Mouse (Mus musculus) cerebellum, adult 11-12 months (tissue): ENCODE measurements at regions not wholly inside any gene's neighbourhood (a gene's known extent, or its start where the extent isn't known, plus 50 kb on each side); places are given as distances from the start of the nearest gene placed in this dataset.
A peak's percentile ranks its signal among the peaks of the same experiment; 100 is the strongest.

ENCODE experiments used
- DNase-seq: peaks from one replicate; pipeline ENCODE4 v3.0.0; 2022

DNA sequence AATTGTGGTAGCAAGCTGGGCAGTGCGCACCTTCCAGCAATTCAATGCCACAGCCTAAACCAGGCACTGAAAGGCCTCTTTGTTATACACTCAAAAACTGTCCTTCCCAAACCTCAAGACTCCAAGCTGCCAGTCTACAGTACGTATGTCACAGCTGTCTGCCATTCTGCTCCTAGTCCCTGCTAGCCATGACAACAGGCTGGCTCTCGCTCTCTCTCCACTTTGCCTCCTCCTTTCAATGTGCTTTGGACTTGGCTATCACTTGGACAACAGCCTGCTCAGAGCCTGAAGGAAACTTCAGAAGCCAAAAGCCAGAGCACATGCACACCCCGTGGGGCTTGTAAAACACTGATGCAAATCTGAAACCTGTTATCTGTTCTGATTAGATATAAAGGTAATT is 125.9 kb upstream of the Plcz1 start:
- DNase-seq, result no peak

- no peak for DNase-seq
Measured at GRCm38 (mm10) chr6:140162729-140163128, 121.5 kb upstream of the Plcz1 start.

GRCm38 (mm10) chr6:140161482-140161881 is 120.2 kb upstream of the Plcz1 start:
- no peak for DNase-seq

GRCm38 (mm10) chr6:140160946-140161345 is 119.7 kb upstream of the Plcz1 start:
- DNase-seq, result no peak

- no peak for DNase-seq
Measured at GRCm38 (mm10) chr6:140158986-140159385, 117.7 kb upstream of the Plcz1 start.

GRCm38 (mm10) chr6:140157375-140157774 is 116.1 kb upstream of the Plcz1 start:
- DNase-seq, result no peak

DNA sequence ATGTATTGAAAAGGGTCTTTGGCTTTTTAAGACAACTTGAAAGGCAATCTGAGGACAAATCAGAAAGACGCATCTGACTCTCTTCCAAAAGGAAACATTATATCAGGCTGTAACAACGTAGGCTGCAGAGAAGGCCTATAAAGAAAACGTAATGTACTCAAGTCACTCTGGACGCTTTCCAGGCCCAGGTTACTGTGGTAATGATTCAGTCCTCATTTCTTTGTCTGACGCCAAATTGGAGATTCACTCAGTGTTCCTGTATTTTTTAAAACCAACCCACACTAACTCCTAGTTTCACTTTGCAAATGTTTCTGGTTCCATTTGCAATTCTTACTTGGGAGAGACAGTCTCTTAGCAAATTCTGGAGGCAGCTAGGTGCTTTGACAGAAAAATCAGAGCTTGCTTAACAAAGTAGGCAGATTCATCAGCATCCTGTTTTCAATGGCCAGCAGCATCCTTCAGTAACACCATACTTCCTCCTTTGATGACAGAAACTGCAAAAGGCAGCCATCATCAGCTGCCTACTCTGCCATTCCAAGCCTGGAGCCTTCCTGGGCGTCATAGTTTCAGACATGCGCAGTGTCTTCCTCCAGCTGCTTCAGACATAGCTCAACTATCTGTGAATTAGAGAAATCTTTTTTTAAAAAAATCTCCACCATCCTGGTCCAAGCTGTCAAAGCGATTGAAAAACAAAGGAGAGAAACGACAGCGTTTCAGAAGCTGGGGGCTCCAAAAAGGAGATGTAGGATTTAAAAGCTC is 111.3 kb upstream of the Plcz1 start:
- DNase-seq, result no peak

DNA sequence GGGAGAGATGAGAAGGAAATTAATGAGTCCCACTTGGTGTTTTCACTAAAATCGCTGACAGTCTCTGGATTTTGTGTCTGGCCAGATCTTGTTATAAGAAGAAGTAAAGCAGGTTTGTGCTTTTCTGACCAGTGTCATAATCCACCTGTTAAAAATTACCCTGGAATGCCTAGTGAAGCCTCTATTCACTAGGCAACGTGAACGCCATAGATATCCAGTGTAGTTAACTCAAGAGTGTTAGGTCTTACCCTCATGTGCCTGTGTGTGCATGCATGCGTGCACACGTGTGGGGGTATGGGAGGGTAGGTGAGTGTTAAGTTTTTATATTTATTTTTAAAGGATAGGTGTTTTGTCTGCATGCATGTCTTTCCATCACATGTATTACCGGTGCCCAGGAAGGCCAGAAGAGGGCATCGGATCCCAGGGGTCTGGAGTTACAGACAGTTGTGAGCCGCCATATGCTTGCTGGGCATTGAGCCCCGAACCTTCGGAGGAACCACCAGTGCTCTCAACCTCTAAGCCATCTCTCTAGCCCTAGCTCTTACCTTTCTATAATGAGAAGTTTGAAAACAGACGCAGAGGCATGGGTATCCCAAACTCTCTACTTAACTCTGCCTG is 107.5 kb upstream of the Plcz1 start:
- DNase-seq, result no peak

DNA sequence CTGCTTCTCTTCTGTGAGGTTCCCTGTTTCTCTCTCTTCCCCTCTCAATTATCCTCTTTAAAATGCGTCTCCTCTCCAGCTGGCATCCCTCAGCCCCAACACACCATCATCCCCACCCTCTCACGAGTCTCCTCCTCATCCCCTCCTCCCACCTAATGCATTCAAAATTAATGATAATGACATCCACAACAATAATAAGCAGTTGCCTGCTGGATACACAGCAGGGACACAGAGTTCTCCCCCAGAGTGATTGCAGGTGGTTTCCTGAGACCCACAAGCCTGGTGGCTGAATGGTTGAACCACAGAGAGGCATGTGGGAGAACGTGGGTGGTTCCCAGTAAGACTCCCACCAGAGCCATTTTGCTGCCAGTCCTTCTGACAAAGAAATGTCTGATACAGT is 106.9 kb upstream of the Plcz1 start:
- DNase-seq, result no peak

- peak; percentile 18 for DNase-seq
Measured at GRCm38 (mm10) chr6:140147711-140148110, 106.5 kb upstream of the Plcz1 start.

- DNase-seq, result no peak
Measured at GRCm38 (mm10) chr6:140133734-140134133, 92.5 kb upstream of the Plcz1 start.

- DNase-seq, result no peak
Measured at GRCm38 (mm10) chr6:140126645-140127044, 85.4 kb upstream of the Plcz1 start.

DNA sequence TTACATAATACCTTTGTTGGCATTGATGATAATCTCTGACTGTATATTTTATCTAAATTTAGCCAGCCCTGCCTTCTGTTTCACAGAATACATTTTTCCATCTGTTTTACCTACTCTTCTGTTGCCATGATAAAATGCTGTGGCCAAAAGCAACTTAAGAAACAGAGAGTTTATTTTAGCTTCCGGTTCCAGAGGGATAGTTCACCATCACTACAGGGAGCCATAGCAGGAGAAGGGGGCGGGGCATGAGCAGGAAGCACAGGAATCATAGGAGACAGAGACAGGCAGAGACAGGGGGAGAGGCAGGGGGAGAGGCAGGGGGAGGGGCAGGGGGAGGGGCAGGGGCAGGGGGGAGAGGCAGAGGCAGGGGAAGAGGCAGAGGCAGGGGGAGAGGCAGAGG is 72.8 kb upstream of the Plcz1 start:
- no peak for DNase-seq

DNA sequence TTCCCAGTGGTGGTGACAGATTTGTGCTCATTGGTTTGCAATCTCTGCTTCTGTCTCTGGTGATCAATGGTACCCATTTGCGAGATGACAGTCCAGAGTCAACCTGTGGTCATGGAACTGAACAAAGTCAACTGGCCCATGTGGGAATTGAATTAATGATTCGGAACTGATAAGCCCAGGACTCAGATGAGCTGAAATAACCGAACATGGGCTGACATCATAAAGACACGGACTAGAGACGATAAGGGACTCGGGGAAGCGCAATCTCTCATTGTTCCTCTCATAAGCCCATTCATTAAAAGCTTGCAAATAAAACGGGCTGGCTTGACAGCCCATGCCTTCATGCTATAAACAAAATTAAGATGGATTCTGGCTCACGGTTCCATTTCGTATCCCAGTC is 70.8 kb upstream of the Plcz1 start:
- DNase-seq, result no peak

DNA sequence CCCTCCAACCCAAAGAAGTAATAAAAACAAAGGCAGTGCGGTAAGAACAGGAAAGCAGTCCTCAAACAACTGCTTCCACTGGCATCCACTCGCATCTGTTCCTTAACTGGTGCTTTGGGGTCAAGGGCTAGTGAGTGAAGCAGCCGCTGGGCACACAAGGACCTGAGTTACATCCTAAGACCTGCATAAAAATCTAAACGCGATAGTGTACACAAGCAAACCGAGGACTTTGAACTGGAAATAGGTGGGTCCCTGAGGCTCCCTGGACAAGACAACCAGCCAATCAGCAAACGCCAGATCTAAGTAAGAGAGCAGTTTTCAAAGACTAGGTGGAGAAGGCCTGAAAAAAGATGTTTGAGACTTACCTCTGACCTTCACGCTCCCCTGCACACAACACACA is 66.8 kb upstream of the Plcz1 start:
- DNase-seq, result no peak

DNA sequence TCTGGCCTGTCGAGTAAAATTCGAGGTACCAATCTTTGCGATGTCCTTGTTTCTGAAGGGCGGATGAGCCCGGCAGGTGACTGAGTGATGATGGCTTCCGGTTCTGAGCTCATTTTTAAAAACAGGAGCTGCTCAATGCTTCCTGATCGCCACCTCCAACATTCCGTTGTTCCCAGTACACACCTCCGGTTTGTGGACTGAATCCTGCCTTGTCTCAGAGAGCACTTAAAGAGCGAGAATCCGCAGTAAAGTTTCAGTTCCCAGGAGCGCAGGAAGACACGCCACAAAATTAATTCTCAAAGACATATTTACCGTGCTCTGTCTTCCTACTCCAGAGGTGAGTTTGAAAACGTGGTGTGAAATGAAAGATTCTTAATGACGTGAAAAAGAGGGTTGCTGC is 66.4 kb upstream of the Plcz1 start:
- DNase-seq, result no peak

DNA sequence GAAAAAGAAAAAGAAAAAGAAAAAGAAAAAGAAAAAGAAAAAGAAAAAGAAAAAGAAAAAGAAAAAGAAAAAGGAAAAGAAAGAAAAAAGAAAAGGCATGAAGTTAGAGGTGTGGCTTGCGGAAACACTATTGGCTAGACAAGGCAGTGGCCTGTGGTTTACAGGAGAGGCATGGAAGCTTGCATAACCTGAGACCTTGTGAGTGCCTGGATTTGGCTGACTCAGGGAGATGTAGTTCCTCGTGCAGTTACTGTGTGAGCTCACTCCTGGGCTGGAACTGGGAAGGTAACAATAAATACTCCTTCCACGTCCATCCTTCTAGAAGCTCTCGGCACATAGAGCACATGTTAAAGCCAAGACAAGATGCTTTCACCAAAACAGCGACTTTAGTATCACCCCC is 64.9 kb upstream of the Plcz1 start:
- no peak for DNase-seq

DNA sequence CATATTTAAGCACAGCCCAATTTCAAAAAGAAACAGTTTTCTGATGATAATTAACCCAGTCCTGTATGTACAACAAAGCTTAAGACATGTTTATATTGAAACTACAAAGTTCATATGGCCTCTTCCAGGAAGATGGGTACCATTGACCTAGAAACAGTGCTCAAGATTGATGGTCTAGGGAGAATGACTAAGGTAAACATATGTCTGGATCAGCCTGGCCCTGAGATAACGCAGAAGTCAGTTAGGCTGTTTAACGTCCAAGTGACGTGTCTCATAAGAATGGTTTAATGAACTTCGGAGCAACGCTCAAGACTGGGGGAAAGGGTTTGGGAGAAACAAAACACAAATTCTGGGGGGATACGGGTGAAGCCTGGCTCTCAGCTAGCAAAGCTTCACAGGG is 60.8 kb upstream of the Plcz1 start:
- no peak for DNase-seq

DNA sequence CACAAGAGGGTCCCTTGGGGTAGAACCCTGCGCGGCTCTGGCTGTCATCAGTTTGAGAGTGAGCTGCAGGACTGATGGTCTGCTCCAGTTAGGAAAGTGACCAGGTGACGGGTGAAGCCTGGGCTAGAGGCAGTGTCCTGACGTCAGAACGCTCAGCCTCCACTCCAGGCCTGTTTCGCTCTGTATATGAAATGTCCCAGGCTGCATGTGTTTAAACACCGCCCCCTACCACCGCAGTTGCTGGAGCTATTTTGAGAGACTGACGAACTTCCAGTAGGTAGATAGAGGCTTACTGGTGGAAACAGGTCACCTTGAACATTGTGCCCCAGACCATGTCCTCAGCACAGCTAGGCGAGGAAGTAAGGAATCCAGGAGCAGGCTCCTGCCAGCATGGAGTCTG is 54.2 kb upstream of the Plcz1 start:
- no peak for DNase-seq
